Mouse (Mus musculus) limb, embryonic 10.5 days (tissue): ENCODE measurements around the gene Syt3. TPM values are rescaled to one million over a fixed set of nuclear protein-coding genes. Genes with fewer than 3 reads are reported as not detected.

Experiments used
- DNase-seq: peaks from one replicate; pipeline ENCODE4 v3.0.0-alpha.2; 2017; ENCODE audit warnings: low spot score
- H3K27ac ChIP-seq: fragments of 300-500 bp; sonication (generic); 2 replicates; pipeline ENCODE4 v1.5.1; 2016; ENCODE audit warnings: mild to moderate bottlenecking
- H3K27me3 ChIP-seq: fragments of 300-500 bp; sonication (generic); 2 replicates; pipeline ENCODE4 v1.6.1; 2016; ENCODE audit warnings: low read depth, mild to moderate bottlenecking; ENCODE audit not compliant: poor library complexity, severe bottlenecking
- H3K36me3 ChIP-seq: fragments of 300-500 bp; sonication (generic); 2 replicates; pipeline ENCODE4 v1.6.1; 2016; ENCODE audit warnings: mild to moderate bottlenecking, moderate library complexity
- H3K4me1 ChIP-seq: fragments of 300-500 bp; sonication (generic); 2 replicates; pipeline ENCODE4 v1.6.1; 2016
- H3K4me3 ChIP-seq: fragments of 300-500 bp; sonication (generic); 2 replicates; pipeline ENCODE4 v1.5.1; 2016; ENCODE audit warnings: mild to moderate bottlenecking, moderate library complexity
- H3K9me3 ChIP-seq: fragments of 300-500 bp; sonication (generic); replicated peaks from 2 replicates; pipeline ENCODE4 v1.6.1; 2016; ENCODE audit warnings: mild to moderate bottlenecking
- WGBS: fragments of 180-500 bp; shearing (Covaris S2); methylation state at CpG from one replicate; pipeline ENCODE4 v1.1.7; 2016; 5-methylcytosine and 5-hydroxymethylcytosine counted together
- polyA plus RNA-seq: library from polyadenylated mRNA; unstranded; fragments of >200 nt; fragmentation: Nextera tagmentation; extraction: Ambion mirVana; gene quantifications from 2 replicates; pipeline ENCODE4 v1.2.1, GENCODE M21; 2016

Gene Syt3
- 1.1 and 1.9 TPM in 2 replicates for polyA plus RNA-seq

DNA sequence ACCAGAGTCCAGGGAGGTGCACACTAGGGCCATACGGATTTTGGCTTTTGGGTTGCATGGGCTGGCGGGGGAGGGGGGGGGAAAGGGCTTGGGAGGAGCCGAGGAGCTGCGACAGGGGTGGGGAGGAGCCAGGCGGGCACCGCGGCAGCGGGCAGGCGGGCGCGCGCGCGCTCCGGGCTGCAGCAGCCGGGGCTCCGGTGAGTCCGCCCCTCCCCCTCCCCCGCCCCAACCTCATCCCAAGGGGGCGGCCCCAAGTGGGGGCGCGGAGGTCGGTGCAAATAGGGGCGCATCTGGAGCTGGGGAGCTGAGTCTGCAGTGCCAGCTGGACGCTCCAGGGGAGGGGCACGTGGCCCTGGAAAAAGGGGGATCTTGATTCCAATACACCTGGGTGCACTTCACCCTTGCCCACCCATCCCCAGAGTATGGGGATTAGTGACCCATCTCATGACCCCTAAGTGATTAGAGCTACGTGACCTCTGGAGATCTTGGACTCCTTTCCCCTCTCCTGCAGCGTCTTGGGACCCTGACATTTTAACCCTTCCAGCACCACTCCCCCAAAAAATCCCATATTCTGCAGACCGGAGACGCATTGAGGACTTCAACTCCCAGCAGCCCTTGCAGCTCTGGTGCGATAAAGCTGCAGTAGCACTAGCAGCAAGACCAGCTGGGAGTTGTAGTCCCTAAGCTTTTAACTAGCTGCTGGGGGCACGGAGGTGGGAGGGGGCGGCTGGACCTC, at the start of gene Syt3:
Gene Syt3, plus strand, starts transcription at position 123 of the 736 bp plus-strand sequence.
- peaks cover 13% of the 10 kb centered on the region for H3K4me1 ChIP-seq
- under 1% methylated on average over 33 of the region's 33 CpGs for WGBS
- H3K27ac ChIP-seq: peak within 1 kb of the TSS; percentile 34; the same call in 1 of the 2 replicates
- peaks cover 66% of the 10 kb centered on the region for H3K27me3 ChIP-seq
- peak within 1 kb of the TSS; percentile 65 for H3K4me3 ChIP-seq
- DNase-seq: peak; percentile 70
- H3K36me3 ChIP-seq: no peaks in the 10 kb centered on the region
- H3K9me3 ChIP-seq: no peaks in the 10 kb centered on the region

DNA sequence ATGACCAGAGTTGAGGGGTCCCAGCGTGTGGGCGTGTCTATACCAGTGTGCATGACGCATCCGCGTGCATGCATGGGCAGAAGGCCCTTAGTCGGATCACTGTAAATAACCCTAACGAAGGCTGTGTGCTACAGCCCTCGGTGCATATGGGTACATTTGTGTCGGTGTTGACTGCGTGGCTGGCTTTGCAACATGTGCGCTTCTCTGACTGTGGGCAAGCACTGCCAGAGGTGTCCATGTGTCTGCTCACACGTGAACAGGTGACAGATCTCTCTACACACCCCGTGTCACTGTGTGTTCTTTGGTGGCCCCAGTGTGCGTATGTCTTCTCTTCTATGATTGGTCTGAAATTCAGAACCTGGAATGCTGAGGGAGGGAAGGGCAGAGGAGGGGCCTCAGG, 49.8 kb upstream of the Syt3 start:
- H3K4me3 ChIP-seq: no peak overlapping the region
- no peaks in the 10 kb centered on the region for H3K36me3 ChIP-seq
- H3K27ac ChIP-seq: no peak overlapping the region
- H3K27me3 ChIP-seq: peaks cover 72% of the 10 kb centered on the region
- peaks cover 12% of the 10 kb centered on the region for H3K4me1 ChIP-seq
- no peaks in the 10 kb centered on the region for H3K9me3 ChIP-seq
- WGBS: 63% methylated on average over 14 of the region's 14 CpGs
- DNase-seq: no peak

DNA sequence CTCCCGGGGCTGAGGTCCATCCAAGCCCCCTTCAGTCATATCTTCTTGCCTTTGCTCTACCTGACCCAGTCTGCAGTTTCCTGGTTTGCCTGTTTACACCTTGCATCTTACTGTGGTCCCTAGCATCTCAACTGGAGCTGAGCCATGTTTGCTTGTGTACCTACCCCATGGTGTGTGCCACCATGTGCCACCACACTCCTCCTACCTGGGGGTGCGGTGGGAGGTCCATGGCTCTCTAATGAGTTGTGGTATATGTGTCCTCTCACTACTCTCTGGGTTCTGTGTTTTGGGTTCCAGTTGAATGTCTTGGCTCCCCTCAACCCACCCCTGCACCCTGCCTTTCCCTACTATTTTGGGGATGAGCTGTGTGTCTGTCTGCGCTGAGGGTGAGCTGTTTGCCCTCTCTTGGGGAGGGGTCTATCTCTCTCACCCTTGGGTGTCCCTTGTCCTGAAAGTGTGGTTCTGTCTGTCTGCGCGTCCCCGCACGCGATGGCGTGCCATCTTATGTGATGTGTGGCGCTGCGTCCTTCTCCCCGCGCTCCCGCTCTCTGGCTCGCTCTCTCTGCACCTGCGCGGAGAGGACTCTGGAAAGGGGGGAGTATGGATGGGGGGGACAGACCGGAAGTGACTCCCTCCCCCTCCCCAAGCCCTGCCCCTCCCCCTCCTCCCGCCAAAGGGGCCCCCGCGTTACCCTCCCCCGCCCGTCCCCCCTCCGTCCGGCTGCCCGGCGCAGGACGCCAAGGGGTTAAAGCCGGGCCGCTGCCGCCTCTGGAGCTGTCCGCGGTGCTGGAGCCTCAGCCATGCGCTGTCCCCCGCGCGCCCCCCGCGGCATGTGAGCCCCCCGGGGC, 48.6 kb upstream of the Syt3 start:
- WGBS: 4% methylated on average over 34 of the region's 40 CpGs
- H3K4me1 ChIP-seq: peaks cover 12% of the 10 kb centered on the region
- no peak overlapping the region for H3K27ac ChIP-seq
- no peaks in the 10 kb centered on the region for H3K36me3 ChIP-seq
- peak overlapping the region; percentile 51 for H3K4me3 ChIP-seq
- no peaks in the 10 kb centered on the region for H3K9me3 ChIP-seq
- peak; percentile 82 for DNase-seq
- peaks cover 83% of the 10 kb centered on the region for H3K27me3 ChIP-seq

DNA sequence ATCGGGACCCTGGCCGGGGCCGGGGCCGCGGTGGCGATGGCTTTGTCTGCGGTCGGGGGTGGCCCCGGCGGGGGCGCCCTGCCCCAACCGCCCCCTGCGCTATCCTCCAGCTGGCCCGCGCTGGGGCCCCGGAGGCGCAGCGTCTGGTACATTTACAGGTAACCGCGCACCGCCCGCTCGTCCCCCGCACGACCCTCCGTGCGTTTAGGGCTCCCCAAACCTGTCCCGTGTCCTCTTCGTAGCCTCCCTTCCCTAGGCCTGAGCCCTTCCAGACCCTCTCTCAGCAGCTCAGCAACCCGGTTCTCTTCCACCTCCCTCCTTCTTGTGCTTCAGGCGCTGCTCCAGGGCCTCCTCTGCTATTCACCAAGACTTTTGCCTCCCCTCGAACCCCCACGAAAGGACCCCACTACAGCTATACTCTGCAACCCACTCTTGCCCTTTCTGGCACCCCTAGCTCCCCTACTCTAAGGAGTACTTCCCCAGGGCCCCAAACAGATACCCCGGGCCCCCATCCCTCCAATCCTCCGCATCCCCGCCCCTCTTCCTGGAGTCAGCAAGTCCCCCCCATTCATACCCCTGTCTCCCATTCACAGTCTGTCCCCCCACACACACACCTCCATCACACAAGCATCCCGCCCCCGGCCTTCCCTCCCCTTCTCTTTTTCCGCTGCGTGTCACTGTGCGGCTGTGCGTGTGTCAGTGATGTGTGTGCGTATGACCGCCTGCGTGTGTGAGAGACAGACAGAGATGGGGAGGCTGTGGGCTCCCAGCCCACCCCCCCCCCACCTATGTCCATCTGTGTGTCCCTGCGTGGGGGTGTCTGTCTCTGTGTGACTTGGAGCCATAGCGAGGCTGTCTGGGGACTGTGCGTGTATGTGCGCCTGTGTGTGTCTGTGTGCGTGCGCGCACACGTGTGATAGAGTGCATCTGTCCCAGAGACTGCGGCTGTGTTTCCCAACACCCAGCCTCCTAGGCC, 47.6 kb upstream of the Syt3 start:
- H3K36me3 ChIP-seq: no peaks in the 10 kb centered on the region
- WGBS: 3% methylated on average over 53 of the region's 54 CpGs
- no peak for DNase-seq
- H3K4me1 ChIP-seq: peaks cover 12% of the 10 kb centered on the region
- H3K27me3 ChIP-seq: peaks cover 91% of the 10 kb centered on the region
- H3K9me3 ChIP-seq: no peaks in the 10 kb centered on the region
- H3K27ac ChIP-seq: no peak overlapping the region
- H3K4me3 ChIP-seq: peak overlapping the region; percentile 51

DNA sequence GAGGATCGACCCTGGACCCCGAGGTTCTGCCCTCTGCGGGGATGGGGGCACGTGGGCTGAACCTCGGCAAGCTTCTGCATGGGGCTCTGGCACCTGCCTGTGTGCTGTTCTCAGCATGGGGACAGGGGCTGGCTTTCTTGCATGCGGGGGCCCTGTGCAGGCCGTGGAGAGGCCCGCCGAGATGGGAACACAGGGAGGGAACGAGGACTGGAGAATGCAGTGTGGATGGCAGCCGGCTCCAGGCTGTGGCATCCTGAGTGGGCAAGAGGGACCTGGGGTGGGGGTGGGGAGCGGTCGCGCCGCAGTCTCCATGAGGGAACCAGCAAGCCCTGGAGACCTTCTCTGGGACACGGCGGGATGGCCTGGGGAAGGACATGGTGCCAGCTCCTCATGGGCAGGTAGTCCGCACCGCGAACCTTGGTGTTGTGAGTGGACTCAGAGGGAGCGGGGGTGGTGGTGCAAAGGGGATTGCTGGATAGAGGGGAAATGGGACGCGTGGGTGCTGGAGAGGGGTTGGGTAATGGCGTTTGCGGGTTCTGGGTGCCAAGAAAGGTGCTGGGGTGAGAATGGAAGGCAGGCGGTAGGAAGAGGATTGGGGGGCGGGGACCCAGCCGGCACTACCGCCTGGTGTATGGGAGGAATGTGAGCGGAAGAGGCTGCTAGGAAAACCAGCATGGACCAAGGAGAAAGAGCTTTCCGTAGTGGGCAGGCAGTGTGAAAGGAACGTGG, 46.6 kb upstream of the Syt3 start:
- WGBS: 5% methylated on average over 32 of the region's 32 CpGs
- no peak overlapping the region for H3K4me3 ChIP-seq

DNA sequence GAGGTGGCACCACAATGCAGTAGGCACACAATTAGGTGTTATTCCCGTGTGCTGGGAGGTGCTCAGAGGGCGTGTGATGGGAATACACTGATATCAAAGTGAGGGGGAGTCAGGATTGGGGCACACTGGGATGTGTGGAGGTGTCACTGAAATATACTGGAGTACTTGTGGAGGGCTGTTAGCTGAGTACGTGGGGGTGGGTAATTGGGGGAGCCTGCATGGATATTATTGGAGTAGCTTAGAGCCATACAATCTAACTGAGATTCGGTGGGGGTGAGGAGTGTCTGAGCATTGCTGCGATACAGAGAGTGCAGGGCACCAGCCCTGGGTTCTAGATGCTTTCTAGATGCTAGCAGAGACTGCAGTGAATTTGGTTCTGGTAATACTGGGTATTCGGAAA, 43.7 kb upstream of the Syt3 start:
- WGBS: 69% methylated on average over 6 of the region's 6 CpGs
- DNase-seq: no peak
- no peak overlapping the region for H3K27ac ChIP-seq
- peaks cover 100% of the 10 kb centered on the region for H3K27me3 ChIP-seq
- no peaks in the 10 kb centered on the region for H3K36me3 ChIP-seq
- H3K4me3 ChIP-seq: no peak overlapping the region
- H3K9me3 ChIP-seq: no peaks in the 10 kb centered on the region
- H3K4me1 ChIP-seq: peaks cover 19% of the 10 kb centered on the region

More for the DNA sequence above, 46.6 kb upstream of the Syt3 start:
- no peak for DNase-seq
- no peaks in the 10 kb centered on the region for H3K9me3 ChIP-seq
- H3K27me3 ChIP-seq: peaks cover 96% of the 10 kb centered on the region
- peaks cover 12% of the 10 kb centered on the region for H3K4me1 ChIP-seq
- no peak overlapping the region for H3K27ac ChIP-seq
- H3K36me3 ChIP-seq: no peaks in the 10 kb centered on the region

DNA sequence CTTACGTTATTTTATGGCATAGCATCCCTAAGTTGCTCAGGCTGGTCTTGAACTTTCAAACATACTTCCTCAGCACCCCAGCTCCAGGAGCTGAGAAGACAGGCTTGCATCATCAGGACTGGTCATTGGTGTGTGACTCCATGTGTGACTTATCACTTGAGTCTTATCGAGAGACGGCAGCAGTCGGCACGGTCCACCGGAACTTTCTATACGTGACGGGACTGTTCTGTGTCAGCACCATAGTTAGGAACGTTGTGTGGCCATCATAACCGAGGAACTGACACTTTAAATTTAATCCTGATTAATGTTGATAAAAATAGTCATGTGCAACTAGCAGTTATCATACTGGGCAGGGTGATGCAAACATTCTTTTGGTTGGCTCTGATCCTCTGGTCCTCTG, 42.8 kb upstream of the Syt3 start:
- H3K27ac ChIP-seq: no peak overlapping the region
- H3K9me3 ChIP-seq: no peaks in the 10 kb centered on the region
- H3K4me3 ChIP-seq: no peak overlapping the region
- 88% methylated on average over 10 of the region's 10 CpGs for WGBS
- peaks cover 99% of the 10 kb centered on the region for H3K27me3 ChIP-seq
- H3K36me3 ChIP-seq: no peaks in the 10 kb centered on the region
- DNase-seq: no peak
- H3K4me1 ChIP-seq: peaks cover 10% of the 10 kb centered on the region

DNA sequence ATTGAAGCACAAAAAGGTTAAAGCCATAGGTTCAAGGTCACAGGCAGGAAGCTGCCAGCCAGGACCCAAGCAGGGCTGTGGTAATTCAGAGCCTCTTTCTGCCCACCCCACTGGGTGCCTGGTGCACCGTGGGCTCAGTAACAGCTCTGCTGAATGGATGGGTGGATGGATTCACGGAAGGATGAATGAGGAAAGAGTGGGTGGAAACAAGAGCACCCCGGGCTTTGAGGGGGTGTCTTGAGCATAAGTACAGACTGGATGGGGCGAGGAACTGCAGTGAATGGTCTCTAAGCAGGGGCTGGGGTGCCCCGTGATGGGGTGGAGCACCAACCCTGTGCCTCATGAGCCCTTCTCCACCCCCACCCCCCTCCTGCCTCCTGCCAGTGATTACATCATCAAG, 42.2 kb upstream of the Syt3 start:
- Histone ChIP-seq H3K4me1 (peaks cover 8% of the 10 kb centered on the region), H3K9me3 (no peaks in the 10 kb centered on the region), H3K27ac (no peak overlapping the region), H3K36me3 (no peaks in the 10 kb centered on the region), H3K27me3 (peaks cover 96% of the 10 kb centered on the region), H3K4me3 (no peak overlapping the region)
- WGBS: 71% methylated on average over 5 of the region's 5 CpGs
- no peak for DNase-seq

DNA sequence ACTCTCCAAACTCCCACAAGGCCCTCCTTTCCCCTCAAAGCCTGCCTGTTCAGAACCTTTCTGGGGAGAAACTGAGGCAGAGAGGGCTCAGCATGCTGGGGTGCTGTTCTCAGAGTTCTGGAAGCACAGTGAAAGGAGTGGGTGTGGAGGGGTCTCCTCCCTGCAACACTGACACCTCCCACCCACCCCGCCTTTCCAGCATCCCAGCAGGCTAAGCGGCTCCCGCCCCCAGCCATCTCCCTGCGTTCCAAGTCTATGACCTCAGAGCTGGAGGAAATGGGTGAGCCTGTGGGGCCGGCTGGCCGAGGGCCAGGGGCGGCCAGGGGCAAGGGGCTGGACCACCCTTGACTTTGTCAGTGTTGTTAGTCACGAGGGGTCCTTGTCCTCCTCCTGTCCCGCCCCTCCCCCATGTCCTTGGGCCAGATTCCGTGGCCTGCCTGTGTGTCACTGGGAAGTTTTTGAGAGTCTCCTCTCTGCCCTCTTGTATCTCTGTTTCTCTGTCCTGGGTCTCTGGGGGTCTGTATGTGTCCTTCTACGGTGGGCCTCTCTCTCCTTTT, 40.4 kb upstream of the Syt3 start:
- 19% methylated on average over 11 of the region's 11 CpGs for WGBS
- no peaks in the 10 kb centered on the region for H3K36me3 ChIP-seq
- peaks cover 8% of the 10 kb centered on the region for H3K4me1 ChIP-seq
- DNase-seq: no peak
- no peak overlapping the region for H3K27ac ChIP-seq
- H3K27me3 ChIP-seq: peaks cover 96% of the 10 kb centered on the region
- H3K9me3 ChIP-seq: no peaks in the 10 kb centered on the region
- peak overlapping the region; percentile 6 for H3K4me3 ChIP-seq

DNA sequence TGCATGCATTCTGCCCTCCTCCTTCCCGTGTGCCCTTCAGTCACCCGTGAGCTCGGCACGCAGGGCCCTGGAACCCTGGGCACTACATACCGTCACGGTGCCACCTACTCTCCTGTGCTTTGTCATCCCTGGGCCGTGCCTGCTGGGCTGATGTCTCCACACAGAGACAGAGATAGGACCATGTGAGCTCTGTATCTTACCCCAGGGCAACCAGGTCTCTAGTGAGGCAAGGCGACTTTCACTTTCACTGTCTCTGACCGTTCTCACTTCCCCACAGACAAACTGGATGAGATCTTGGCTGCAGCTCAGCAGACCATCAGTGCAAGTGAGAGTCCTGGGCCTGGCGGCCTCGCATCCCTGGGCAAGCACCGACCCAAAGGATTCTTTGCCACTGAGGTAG, 39.3 kb upstream of the Syt3 start:
- no peaks in the 10 kb centered on the region for H3K9me3 ChIP-seq
- peaks cover 8% of the 10 kb centered on the region for H3K4me1 ChIP-seq
- H3K27me3 ChIP-seq: peaks cover 96% of the 10 kb centered on the region
- H3K27ac ChIP-seq: no peak overlapping the region
- WGBS: 71% methylated on average over 12 of the region's 12 CpGs
- H3K4me3 ChIP-seq: no peak overlapping the region
- no peak for DNase-seq
- H3K36me3 ChIP-seq: no peaks in the 10 kb centered on the region

DNA sequence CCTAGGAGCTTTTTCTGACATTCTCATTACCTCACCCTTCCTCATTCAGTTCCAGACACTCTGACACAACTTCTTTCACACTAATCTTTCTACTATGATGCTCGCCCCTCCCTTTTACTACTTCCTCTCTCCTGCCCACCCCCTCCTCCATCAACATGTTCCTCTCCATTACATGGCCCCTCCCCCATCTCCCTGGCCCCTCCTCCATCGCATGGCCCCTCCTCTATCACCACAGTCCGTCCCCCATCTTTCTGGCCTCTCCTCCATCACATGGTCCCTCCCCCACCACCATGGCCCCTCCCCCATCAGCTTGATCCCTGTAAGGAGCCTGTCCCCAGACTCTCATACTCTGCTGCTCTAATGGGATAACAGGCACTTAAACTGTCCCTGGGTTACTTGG, 34.9 kb upstream of the Syt3 start:
- peaks cover 32% of the 10 kb centered on the region for H3K4me1 ChIP-seq
- H3K4me3 ChIP-seq: no peak overlapping the region
- 16% methylated on average over 3 of the region's 3 CpGs for WGBS
- no peak for DNase-seq
- no peak overlapping the region for H3K27ac ChIP-seq
- H3K27me3 ChIP-seq: peaks cover 96% of the 10 kb centered on the region
- no peaks in the 10 kb centered on the region for H3K9me3 ChIP-seq
- H3K36me3 ChIP-seq: no peaks in the 10 kb centered on the region
